Mouse (Mus musculus): ENCODE measurements around the gene Alk. TPM values are rescaled to one million over a fixed set of nuclear protein-coding genes. Genes with fewer than 3 reads are reported as not detected.

Alk gene
- not detected for polyA plus RNA-seq (2014; fragmentation: Illumina TruSeq; extraction: RNeasy Lipid Tissue Mini Kit (QIAGEN cat#74804); ENCODE audit: low replicate concordance)

GRCm38 (mm10) chr17:72604610-72604980, at the start of gene Alk:
Gene Alk, minus strand, starts transcription at chr17:72604627.

Other genes starting within 250 kb of the Alk start
- gene Ypel5, start 231.8 kb upstream of the Alk start, polyA plus RNA-seq (2014; fragmentation: Illumina TruSeq; extraction: RNeasy Lipid Tissue Mini Kit (QIAGEN cat#74804); ENCODE audit: low replicate concordance), result 97.2 TPM